Mouse (Mus musculus) cerebellum, postnatal 4 days (tissue): ENCODE measurements around the gene Efna4.

Experiments
- DNase-seq, 2 experiments: peaks; one replicate each; pipeline ENCODE4 v3.0.0; 2022; ENCODE audit warnings: low spot score in 2 of 2, mixed read lengths in 1 of 2

Gene Efna4

GRCm38 (mm10) chr3:89305551-89306325 lies 32.1 kb downstream of the Efna4 start:
- DNase-seq: no peak

DNA sequence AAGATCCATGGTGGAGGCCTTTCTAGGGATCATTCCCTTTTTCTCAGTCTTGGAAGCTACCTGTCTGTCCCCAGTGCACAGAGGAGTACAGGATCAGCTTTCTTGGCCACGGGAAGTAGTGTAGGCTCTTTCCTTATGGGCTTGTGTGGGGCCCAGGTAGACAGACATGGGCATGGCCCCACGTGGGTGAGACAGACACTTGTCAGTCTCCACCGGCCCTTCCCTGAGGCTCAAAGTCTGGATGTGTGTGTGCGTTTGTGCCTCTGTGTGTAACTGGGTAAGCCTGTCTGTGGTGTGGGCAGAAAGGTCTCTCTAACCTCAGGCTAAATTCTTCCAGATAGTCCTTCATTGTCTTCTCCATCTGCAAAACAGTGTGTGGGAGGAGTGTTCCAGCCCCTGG lies 32.7 kb downstream of the Efna4 start:
- no peak for DNase-seq

DNA sequence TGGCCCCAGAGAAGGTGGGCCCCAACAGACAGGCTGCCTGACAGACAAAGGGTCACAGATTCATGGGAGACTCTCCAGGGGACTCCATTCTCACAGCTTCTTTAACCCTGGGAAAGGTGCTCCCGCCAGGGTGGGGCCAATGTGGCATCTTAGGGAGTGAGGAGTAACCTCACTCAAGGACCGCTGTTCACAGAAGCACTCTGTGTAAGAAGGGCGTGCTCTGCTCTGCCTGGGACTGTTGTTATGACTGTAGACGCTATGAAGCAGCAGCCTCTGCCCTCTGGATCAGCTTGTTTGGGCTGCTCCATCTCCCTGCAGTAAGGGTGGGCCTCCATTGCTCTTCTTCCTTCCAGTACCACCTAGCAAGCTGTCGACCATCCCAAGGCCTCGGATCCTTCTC lies 33.4 kb downstream of the Efna4 start:
- DNase-seq: no peak

GRCm38 (mm10) chr3:89300514-89300913 lies 37.3 kb downstream of the Efna4 start:
- DNase-seq: no peak

GRCm38 (mm10) chr3:89300071-89300470 lies 37.8 kb downstream of the Efna4 start:
- no peak for DNase-seq

- no peak for DNase-seq
Observed at GRCm38 (mm10) chr3:89299499-89299898, 38.3 kb downstream of the Efna4 start.

DNA sequence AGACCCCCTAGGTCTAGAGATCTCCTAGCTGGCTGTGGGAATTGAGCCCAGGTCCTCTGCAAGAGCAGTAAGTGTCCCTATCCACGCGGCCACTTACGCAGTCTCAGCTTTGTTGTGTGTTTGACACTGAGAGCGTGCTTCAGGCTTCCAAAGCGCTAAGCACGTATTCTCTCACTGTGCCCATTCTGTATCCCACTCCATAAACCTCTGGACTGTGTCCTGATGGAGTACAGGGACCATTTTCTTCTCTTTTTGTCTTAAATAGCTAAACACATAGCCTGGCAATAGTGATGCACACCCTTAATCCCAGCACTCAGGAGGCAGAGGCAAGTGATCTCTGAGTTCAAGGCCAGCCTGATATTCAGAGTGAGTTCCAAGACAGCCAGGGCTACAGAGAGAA lies 38.9 kb downstream of the Efna4 start:
- no peak for DNase-seq

DNA sequence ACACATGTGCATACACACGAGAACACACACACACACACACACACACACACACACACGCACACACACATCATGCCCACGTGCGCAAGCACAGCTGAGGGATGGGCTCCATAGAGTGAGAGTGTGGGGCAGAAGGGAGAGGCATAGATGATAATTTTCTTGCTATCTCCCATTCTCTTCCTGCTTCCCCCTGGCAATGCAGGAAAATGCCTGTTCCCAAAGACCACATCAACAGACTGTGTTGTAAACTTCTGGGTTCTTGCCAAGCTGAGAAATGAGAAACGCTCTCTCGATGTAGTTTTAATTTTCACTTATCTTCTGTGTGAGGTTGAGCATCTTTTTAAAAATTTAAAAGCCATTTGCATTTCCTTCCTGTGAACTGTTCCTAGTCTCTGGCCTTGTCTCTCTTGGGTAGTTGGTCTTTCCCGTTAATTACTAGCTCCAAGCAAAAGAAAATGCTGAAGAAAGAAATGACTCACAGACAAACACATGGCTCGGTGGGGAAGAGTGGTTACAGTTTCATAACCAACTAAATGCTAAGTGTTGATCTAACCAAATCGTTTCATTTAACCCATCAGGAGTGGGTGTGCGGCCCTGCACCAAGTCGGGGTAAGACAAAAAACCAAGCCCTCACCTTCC lies 40.9 kb downstream of the Efna4 start:
- DNase-seq: no peak

- no peak for DNase-seq
Observed at GRCm38 (mm10) chr3:89295685-89296230, 42.1 kb downstream of the Efna4 start.

GRCm38 (mm10) chr3:89294195-89294594 lies 43.6 kb downstream of the Efna4 start:
- no peak for DNase-seq

- no peak for DNase-seq
Observed at GRCm38 (mm10) chr3:89293247-89293918, 44.4 kb downstream of the Efna4 start.

GRCm38 (mm10) chr3:89292303-89292702 lies 45.5 kb downstream of the Efna4 start:
- no peak for DNase-seq

DNA sequence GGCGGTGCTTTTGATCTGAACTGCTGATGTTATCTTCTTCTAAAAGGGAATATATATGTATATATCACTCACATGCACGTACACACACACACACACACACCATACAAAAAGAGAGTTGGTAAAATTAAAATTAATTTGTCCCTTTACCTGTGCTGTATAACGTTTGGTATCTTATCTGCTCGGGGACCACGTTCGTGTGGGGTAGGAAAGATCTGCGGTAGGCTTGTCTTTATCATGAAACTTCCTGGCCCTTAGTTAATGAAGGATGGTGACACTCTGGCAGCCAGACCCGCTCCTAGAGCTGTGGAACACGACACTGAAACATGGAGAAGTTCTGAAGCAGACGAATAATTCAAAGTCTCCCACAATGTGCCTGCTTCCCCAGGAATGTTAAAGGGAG lies 46.0 kb downstream of the Efna4 start:
- DNase-seq: no peak

DNA sequence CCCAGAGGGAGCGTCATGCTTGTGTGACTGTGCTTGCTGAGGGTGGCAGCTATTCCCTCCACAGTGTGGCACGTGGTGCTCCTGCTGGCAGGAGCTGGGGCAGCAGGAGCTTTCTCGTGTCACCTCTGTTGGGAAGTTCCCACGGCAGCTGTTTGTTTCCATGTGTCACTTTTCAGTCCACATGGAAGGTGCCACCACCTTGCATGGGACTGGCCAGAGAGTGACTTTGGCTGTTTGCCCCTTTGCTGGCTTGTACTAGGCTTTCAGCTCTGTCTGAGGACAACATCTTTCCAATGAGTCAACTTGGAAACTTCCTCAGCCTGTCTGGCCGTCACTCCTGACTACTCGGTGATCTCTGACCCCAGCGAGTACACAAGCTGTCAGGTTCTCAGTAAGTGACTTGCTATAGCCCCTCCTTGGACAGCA lies 49.3 kb downstream of the Efna4 start:
- DNase-seq: no peak

DNA sequence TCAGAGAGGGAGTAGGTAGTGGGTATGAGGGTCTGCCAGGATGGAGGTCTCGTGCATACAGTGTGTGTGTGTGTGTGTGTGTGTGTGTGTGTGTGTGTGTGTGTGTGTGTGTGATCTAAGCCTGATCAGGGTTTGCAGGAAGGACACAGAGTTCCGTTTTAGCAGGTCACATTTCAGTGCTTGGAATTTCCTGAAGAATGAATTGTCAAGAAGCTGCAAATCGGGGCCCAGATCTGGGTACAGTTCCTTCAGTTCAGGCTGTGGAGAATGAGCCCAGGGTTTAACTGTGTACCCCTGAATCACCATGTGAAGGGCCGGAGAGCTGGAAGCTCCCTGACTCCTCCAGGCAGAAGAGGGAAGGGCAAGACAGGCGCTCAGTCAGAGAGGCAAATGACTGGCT lies 50.5 kb downstream of the Efna4 start:
- no peak for DNase-seq

GRCm38 (mm10) chr3:89285526-89285925 lies 52.3 kb downstream of the Efna4 start:
- DNase-seq: no peak

GRCm38 (mm10) chr3:89284261-89284660 lies 53.6 kb downstream of the Efna4 start:
- no peak for DNase-seq
